Comparison of ENCODE assay signal across 8 mouse cellular contexts in genomic region chr9:45827663-45828290, GRCm38 (mm10). TPM values are rescaled to one million over a fixed set of nuclear protein-coding genes. Genes with fewer than 3 reads are reported as not detected.
DNase-seq lines count a peak whose midpoint lies in the region; ATAC-seq and TF ChIP-seq lines count a peak whose summit lies in the region.

No protein-coding gene starts in this region.

- WGBS in spleen, adult 2 months: 16% methylated on average over 23 of the region's 23 CpGs
- 5% methylated on average over 23 of the region's 23 CpGs for WGBS in forebrain, embryonic 14.5 days
- 6% methylated on average over 21 of the region's 23 CpGs for WGBS in intestine, postnatal 0 days

- peak overlapping the region; percentile 70 for H3K9ac ChIP-seq in forebrain, embryonic 14.5 days (ENCODE audit: low read length)
- peak overlapping the region; percentile 63 for H3K9ac ChIP-seq in intestine, postnatal 0 days (ENCODE audit: low read depth, low read length)

- no peaks in the 10 kb centered on the region for H3K27me3 ChIP-seq in spleen, adult 2 months (ENCODE audit: control insufficient read depth, insufficient read depth, low read length)
- H3K27me3 ChIP-seq in forebrain, embryonic 14.5 days (replicated peaks; ENCODE audit: control insufficient read depth, insufficient read depth, low read length): no peaks in the 10 kb centered on the region
- no peaks in the 10 kb centered on the region for H3K27me3 ChIP-seq in intestine, postnatal 0 days (replicated peaks; ENCODE audit: control insufficient read depth, insufficient read depth, low read length)
- peaks cover 71% of the 10 kb centered on the region for H3K27me3 ChIP-seq in megakaryocyte, embryonic 14.5 days (replicated peaks)

- no peaks in the 10 kb centered on the region for H3K36me3 ChIP-seq in spleen, adult 2 months (ENCODE audit: control insufficient read depth, insufficient read depth, low read length)
- H3K36me3 ChIP-seq in forebrain, embryonic 14.5 days (ENCODE audit: control insufficient read depth, insufficient read depth, low read length): 0 out of 2 replicates have a peak, but pooled peaks cover 5% of the 10 kb centered on the region
- H3K36me3 ChIP-seq in intestine, postnatal 0 days (ENCODE audit: control insufficient read depth, insufficient read depth): no peaks in the 10 kb centered on the region
- H3K36me3 ChIP-seq in megakaryocyte, embryonic 14.5 days (replicated peaks; ENCODE audit: low read length): no peaks in the 10 kb centered on the region

- DNase-seq in CD4-positive, CD25-positive, alpha-beta regulatory T cell, adult 2 months (ENCODE audit: low read depth, low spot score): peak; percentile 41
- DNase-seq in spleen, adult 2 months (ENCODE audit: low read depth in 1 of 2, low spot score in 2 of 2): no peak
- no peak for DNase-seq in spleen, postnatal 10 days (ENCODE audit: low spot score in 2 of 2)
- DNase-seq in forebrain, embryonic 14.5 days (ENCODE audit: low spot score): peak; percentile 34
- DNase-seq in frontal cortex, postnatal 10 days (ENCODE audit: low spot score in 2 of 2): no peak

- peak overlapping the region; percentile 93 for H3K4me2 ChIP-seq in forebrain, embryonic 14.5 days (ENCODE audit: low read length)
- H3K4me2 ChIP-seq in intestine, postnatal 0 days (replicated peaks; ENCODE audit: low read depth): peak overlapping the region; percentile 76

- no peak for ATAC-seq in CD4-positive, CD25-positive, alpha-beta regulatory T cell, adult 4 months
- ATAC-seq in forebrain, embryonic 14.5 days: peak; percentile 38
- peak; percentile 56 for ATAC-seq in intestine, postnatal 0 days

- peak overlapping the region; percentile 93 for H3K4me3 ChIP-seq in spleen, adult 2 months (ENCODE audit: extremely low read depth, insufficient read depth, insufficient read length)
- peak overlapping the region; percentile 61 for H3K4me3 ChIP-seq in forebrain, embryonic 14.5 days (ENCODE audit: low read depth, low read length)
- peak overlapping the region; percentile 80 for H3K4me3 ChIP-seq in intestine, postnatal 0 days (ENCODE audit: low read depth, low read length)
- H3K4me3 ChIP-seq in megakaryocyte, embryonic 14.5 days (replicated peaks): peak overlapping the region; percentile 91

- H3K27ac ChIP-seq in spleen, adult 2 months (ENCODE audit: insufficient read depth, low read length): peak overlapping the region; percentile 39; the same call in 1 of the 2 replicates
- H3K27ac ChIP-seq in forebrain, embryonic 14.5 days (ENCODE audit: low read depth, low read length): peak overlapping the region; percentile 28; the same call in 1 of the 2 replicates
- H3K27ac ChIP-seq in intestine, postnatal 0 days (ENCODE audit: low read depth, low read length): peak overlapping the region; percentile 69

- H3K4me1 ChIP-seq in spleen, adult 2 months (ENCODE audit: control insufficient read depth, insufficient read depth, insufficient read length): no peaks in the 10 kb centered on the region; the same call in 1 of the 2 replicates
- 0 out of 2 replicates have a peak, but pooled peaks cover 5% of the 10 kb centered on the region for H3K4me1 ChIP-seq in forebrain, embryonic 14.5 days (ENCODE audit: control insufficient read depth, insufficient read depth, low read length)
- no peaks in the 10 kb centered on the region for H3K4me1 ChIP-seq in intestine, postnatal 0 days (replicated peaks; ENCODE audit: control insufficient read depth, insufficient read depth, low read length)
- peaks cover 14% of the 10 kb centered on the region for H3K4me1 ChIP-seq in megakaryocyte, embryonic 14.5 days

- TF ChIP-seq POLR2A in spleen, adult 2 months (IDR thresholded peaks at IDR 0.05; ENCODE audit: low read depth, low read length): no peak

- H3K9me3 ChIP-seq in forebrain, embryonic 14.5 days (replicated peaks; ENCODE audit: control insufficient read depth, low read length): no peaks in the 10 kb centered on the region
- H3K9me3 ChIP-seq in intestine, postnatal 0 days (ENCODE audit: control insufficient read depth): 0 out of 2 replicates have a peak, but pooled peaks cover 5% of the 10 kb centered on the region
- peaks cover 22% of the 10 kb centered on the region for H3K9me3 ChIP-seq in megakaryocyte, embryonic 14.5 days

- TF ChIP-seq CTCF in spleen, adult 2 months (IDR thresholded peaks at IDR 0.05; ENCODE audit: extremely low read depth, insufficient read depth, insufficient read length, insufficient replicate concordance): no peak
- 0 out of 2 replicates have a peak, but pooled peaks have one; percentile 5 for TF ChIP-seq CTCF in intestine, postnatal 0 days (IDR thresholded peaks at IDR 0.05; ENCODE audit: low read depth)

RNA-seq across cellular contexts. Expression of gene Cep164, which starts 0.7 kb away (rescaled TPM):
- polyA plus RNA-seq in CD4-positive, CD25-positive, alpha-beta regulatory T cell, adult 4 months (2017; shearing (Covaris generic)): 10 to 100 TPM in 1 of 2 experiments, 1 to 10 TPM in 1; 5.0 to 14.4 TPM
- 19.5 and 19.6 TPM in 2 replicates for polyA plus RNA-seq in spleen, adult 2 months (2012; rRNA removed)
- polyA plus RNA-seq in forebrain, embryonic 14.5 days (2014; fragmentation: Nextera tagmentation; extraction: Ambion mirVana): 7.7 and 8.9 TPM in 2 replicates
- 12.4 and 15.5 TPM in 2 replicates for polyA plus RNA-seq in intestine, postnatal 0 days (2015; fragmentation: Nextera tagmentation; extraction: Ambion mirVana)
- polyA plus RNA-seq in megakaryocyte, embryonic 14.5 days (2012; ENCODE audit: insufficient read depth, low replicate concordance): 13.4 TPM in 1 of 2 replicates, not detected in the other

RNA-seq across cellular contexts. Expression of gene Bace1, which starts 10.6 kb away (rescaled TPM):
- 10 to 100 TPM; 11.3 to 15.6 TPM for polyA plus RNA-seq in CD4-positive, CD25-positive, alpha-beta regulatory T cell, adult 4 months (2017; shearing (Covaris generic))
- 6.9 and 8.1 TPM in 2 replicates for polyA plus RNA-seq in spleen, adult 2 months (2012; rRNA removed)
- 26.7 and 35.9 TPM in 2 replicates for polyA plus RNA-seq in forebrain, embryonic 14.5 days (2014; fragmentation: Nextera tagmentation; extraction: Ambion mirVana)
- 10.1 and 10.7 TPM in 2 replicates for polyA plus RNA-seq in intestine, postnatal 0 days (2015; fragmentation: Nextera tagmentation; extraction: Ambion mirVana)
- polyA plus RNA-seq in megakaryocyte, embryonic 14.5 days (2012; ENCODE audit: insufficient read depth, low replicate concordance): 0.37 and 1.5 TPM in 2 replicates

Comparison
In these comparisons a context has a peak if more than half of its experiments do, and no peak if none do; other contexts are left out.
1. DNase-seq: peak in CD4-positive, CD25-positive, alpha-beta regulatory T cell, adult 2 months (single experiment) and forebrain, embryonic 14.5 days (single experiment); none in spleen, adult 2 months (0 of 2), spleen, postnatal 10 days (0 of 2) and frontal cortex, postnatal 10 days (0 of 2).
2. Peak in every context shown above with its lines, with median percentiles within 50 percentile points of each other: H3K27ac ChIP-seq and H3K4me3 ChIP-seq.